Mouse (Mus musculus) inflammation-experienced regulatory T-cells, adult 16 weeks (primary cell): ENCODE results near the gene Ccdc54. TPM values are rescaled to one million over a fixed set of nuclear protein-coding genes. Genes with fewer than 3 reads are reported as not detected.

Source experiments
- polyA plus RNA-seq: library from polyadenylated mRNA; unstranded; fragments of 100-300 nt; shearing (Covaris generic); gene quantifications from one replicate; pipeline ENCODE4 v1.2.1, GENCODE M21; 2017

The Ccdc54 gene
- polyA plus RNA-seq: not detected

DNA sequence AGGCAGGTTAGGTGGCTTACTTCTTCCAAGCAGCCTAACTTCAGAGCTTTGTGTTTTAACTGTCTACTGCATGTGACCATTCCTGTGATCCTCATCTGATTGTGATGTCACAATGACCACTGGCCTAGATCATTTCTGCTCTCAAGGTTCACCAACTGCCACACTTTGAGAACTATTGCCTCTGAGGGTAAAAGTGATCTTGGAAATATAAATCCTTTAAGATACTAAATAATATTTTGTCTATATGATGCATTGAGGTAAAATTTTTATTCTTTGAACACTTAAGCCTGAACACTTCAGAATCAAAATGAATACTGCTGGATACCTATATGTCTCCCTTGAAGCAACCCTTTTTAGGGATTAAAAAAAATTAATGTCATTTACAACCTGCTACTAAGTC lies at the start of gene Ccdc54:
Gene Ccdc54, minus strand, starts transcription at position 101 of the 400 bp plus-strand sequence.

Other genes with a start within 250 kb of the Ccdc54 start
- 53.2 TPM for gene Bbx, start 158.8 kb downstream of the Ccdc54 start, polyA plus RNA-seq